Mouse (Mus musculus): ENCODE data around the gene Krtap5-1. TPM values are rescaled to one million over a fixed set of nuclear protein-coding genes. Genes with fewer than 3 reads are reported as not detected.
A peak's percentile ranks its signal among the peaks of the same experiment; 100 is the strongest.
"Not testable (repeated sequence)": the region's sequence is repeated elsewhere in the genome, so short reads cannot be mapped to it uniquely, and the experiment has no call there.

The Krtap5-1 gene
- polyA plus RNA-seq, 1 experiment from 2014 or later: not detected

DNA sequence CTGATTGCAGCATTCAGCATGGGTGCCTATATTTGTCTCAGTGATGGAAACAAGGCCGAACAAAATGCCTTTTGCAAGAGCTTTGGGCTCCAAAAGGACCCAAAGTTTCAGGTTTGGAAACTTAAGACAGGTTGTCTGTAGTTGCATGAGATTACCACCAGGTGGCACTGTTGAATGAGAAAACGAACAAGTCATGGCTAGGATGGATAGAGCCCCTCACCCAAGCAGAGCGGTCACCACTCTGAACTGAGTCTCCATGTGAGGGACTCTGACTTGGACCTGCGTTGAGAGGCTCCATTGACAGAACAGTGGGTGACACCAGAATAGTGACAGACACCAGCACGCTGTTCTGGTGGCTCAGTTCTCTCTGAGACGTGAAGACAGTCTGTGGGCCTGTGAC lies 19.6 kb upstream of the Krtap5-1 start:
- H3K4me2 ChIP-seq (ENCODE audit: low read depth): no peak overlapping the region
- no peak overlapping the region for H3K9ac ChIP-seq (ENCODE audit: low read length)
- H3K27me3 ChIP-seq (ENCODE audit: control insufficient read depth, insufficient read depth, low read length): no peaks in the 10 kb centered on the region
- no peak for ATAC-seq (ENCODE audit: insufficient read depth, low FRiP score, low TSS enrichment)
- H3K27ac ChIP-seq (ENCODE audit: low read depth, low read length): no peak overlapping the region
- no peaks in the 10 kb centered on the region for H3K4me1 ChIP-seq (ENCODE audit: control insufficient read depth, insufficient read depth, low read length)
- WGBS: 41% methylated on average over 6 of the region's 6 CpGs
- no peak overlapping the region for H3K4me3 ChIP-seq (ENCODE audit: low read depth, low read length)
- no peaks in the 10 kb centered on the region for H3K9me3 ChIP-seq (ENCODE audit: control insufficient read depth, low read length)
- H3K36me3 ChIP-seq (ENCODE audit: control insufficient read depth, insufficient read depth, low read length): no peaks in the 10 kb centered on the region
- peak; percentile 60 for DNase-seq (ENCODE audit: low spot score)

DNA sequence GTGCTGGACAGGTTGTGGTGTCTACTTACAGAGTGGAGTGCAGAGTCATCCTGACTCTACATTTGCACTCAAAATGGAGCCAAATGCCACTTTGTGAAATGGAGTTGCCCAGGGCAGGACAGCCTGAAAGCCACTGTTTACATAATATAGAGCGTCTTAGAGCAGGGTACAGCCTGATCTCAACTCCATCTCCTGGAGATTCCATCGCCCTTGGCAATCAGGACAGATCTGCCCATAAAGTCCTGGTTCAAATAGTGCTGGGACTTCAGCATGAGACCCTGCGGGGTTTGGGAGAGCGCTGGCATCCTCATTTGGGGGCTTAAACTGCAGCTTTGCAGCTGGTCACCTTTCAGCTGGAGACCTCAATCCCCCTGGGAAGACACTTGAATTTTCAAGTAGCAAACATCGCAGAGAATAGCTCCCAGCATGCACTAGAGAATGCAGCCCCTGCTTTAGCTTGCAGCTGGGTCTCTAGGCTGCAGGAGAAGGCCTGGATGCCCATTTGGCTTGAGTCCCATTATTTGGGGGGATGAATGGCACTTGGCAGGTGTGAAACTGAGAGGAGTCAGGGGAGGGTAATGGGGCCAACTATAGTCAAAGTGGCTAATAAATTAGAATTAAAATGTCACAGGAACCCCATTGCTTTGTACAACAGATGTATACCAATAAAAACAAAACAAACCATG lies 17.8 kb upstream of the Krtap5-1 start:
- 52% methylated on average over 5 of the region's 5 CpGs for WGBS
- no peak overlapping the region for H3K4me3 ChIP-seq (ENCODE audit: low read depth, low read length)
- no peaks in the 10 kb centered on the region for H3K36me3 ChIP-seq (ENCODE audit: control insufficient read depth, insufficient read depth, low read length)
- no peak for DNase-seq (ENCODE audit: low spot score)
- no peaks in the 10 kb centered on the region for H3K9me3 ChIP-seq (ENCODE audit: control insufficient read depth, low read length)
- H3K9ac ChIP-seq (ENCODE audit: low read length): no peak overlapping the region
- H3K4me2 ChIP-seq (ENCODE audit: low read depth): no peak overlapping the region
- no peaks in the 10 kb centered on the region for H3K27me3 ChIP-seq (ENCODE audit: control insufficient read depth, insufficient read depth, low read length)
- H3K4me1 ChIP-seq (ENCODE audit: control insufficient read depth, insufficient read depth, low read length): no peaks in the 10 kb centered on the region
- ATAC-seq (ENCODE audit: insufficient read depth, low FRiP score, low TSS enrichment): no peak
- H3K27ac ChIP-seq (ENCODE audit: low read depth, low read length): no peak overlapping the region

DNA sequence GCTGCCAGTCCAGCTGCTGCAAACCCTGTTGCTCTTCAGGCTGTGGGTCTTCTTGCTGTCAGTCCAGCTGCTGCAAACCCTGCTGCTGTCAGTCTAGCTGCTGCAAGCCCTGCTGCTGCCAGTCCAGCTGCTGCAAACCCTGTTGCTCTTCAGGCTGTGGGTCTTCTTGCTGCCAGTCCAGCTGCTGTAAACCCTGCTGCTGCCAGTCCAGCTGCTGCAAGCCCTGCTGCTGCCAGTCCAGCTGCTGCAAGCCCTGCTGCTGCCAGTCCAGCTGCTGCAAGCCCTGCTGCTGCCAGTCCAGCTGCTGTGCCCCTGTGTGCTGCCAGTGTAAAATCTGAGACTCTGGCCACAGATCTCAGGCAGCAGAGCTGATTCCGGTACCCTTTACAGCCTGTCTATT lies 7.0 kb upstream of the Krtap5-1 start:
- not testable (repeated sequence) for H3K27ac ChIP-seq (ENCODE audit: low read depth, low read length); H3K9ac ChIP-seq (ENCODE audit: low read length); H3K4me1 ChIP-seq (ENCODE audit: control insufficient read depth, insufficient read depth, low read length); ATAC-seq (ENCODE audit: insufficient read depth, low FRiP score, low TSS enrichment); H3K4me3 ChIP-seq (ENCODE audit: low read depth, low read length); H3K36me3 ChIP-seq (ENCODE audit: control insufficient read depth, insufficient read depth, low read length); H3K4me2 ChIP-seq (ENCODE audit: low read depth); H3K27me3 ChIP-seq (ENCODE audit: control insufficient read depth, insufficient read depth, low read length); DNase-seq (ENCODE audit: low spot score); H3K9me3 ChIP-seq (ENCODE audit: control insufficient read depth, low read length)
- 80% methylated on average over 1 of the region's 1 CpGs for WGBS

DNA sequence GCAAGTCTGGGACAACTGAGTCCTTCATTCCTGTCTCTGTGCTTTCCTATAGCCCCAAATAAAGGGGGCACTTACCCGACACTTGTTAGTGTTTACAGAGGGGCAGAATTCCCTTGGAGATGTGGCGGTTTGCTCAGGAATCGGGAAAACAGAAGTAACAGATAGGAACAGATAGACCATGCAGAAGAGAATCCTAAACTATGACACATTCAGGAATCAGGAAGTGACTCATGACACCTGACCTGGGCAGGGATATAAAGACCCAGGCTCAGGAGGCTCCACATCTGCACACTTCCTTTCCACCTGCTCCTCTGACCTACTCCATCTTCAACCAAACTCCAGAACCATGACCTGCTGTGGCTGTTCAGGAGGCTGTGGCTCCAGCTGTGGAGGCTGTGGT lies 6.3 kb upstream of the Krtap5-1 start, which contains the start of gene Krtap5-4:
Krtap5-4 (plus strand) TSS at position 301 of the 400 bp plus-strand sequence.
- H3K9me3 ChIP-seq (ENCODE audit: control insufficient read depth, low read length): no peaks in the 10 kb centered on the region
- ATAC-seq (ENCODE audit: insufficient read depth, low FRiP score, low TSS enrichment) (no peak), DNase-seq (ENCODE audit: low spot score) (no peak)
- no peaks in the 10 kb centered on the region for H3K36me3 ChIP-seq (ENCODE audit: control insufficient read depth, insufficient read depth, low read length)
- no peaks in the 10 kb centered on the region for H3K27me3 ChIP-seq (ENCODE audit: control insufficient read depth, insufficient read depth, low read length)
- no peak within 1 kb of the TSS for H3K27ac ChIP-seq (ENCODE audit: low read depth, low read length)
- no peak within 1 kb of the TSS for H3K4me3 ChIP-seq (ENCODE audit: low read depth, low read length)
- no peak within 1 kb of the TSS for H3K9ac ChIP-seq (ENCODE audit: low read length)
- 59% methylated on average over 3 of the region's 3 CpGs for WGBS
- H3K4me1 ChIP-seq (ENCODE audit: control insufficient read depth, insufficient read depth, low read length): no peaks in the 10 kb centered on the region
- H3K4me2 ChIP-seq (ENCODE audit: low read depth): no peak within 1 kb of the TSS

DNA sequence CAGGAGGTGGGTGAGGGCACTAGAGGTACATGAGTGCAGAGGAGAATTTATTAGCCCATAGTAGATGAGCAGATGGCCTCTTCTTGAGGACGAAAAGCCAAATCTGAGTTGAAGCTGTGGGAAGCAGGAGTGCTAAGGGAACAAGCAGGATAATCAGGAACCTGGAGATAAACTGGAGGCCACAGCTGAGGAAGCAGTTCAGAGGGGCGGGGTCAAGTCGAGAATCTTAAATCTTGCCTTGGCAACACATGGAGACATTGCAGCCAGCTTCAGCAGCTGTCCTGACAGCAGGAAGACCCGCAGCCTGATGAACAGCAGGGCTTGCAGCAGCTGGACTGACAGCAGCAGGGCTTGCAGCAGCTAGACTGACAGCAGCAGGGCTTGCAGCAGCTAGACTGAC lies 810 bp downstream of the Krtap5-1 start:
- H3K4me2 ChIP-seq (ENCODE audit: low read depth); ATAC-seq (ENCODE audit: insufficient read depth, low FRiP score, low TSS enrichment); H3K27ac ChIP-seq (ENCODE audit: low read depth, low read length); H3K36me3 ChIP-seq (ENCODE audit: control insufficient read depth, insufficient read depth, low read length); H3K27me3 ChIP-seq (ENCODE audit: control insufficient read depth, insufficient read depth, low read length); H3K4me3 ChIP-seq (ENCODE audit: low read depth, low read length); H3K9me3 ChIP-seq (ENCODE audit: control insufficient read depth, low read length); H3K9ac ChIP-seq (ENCODE audit: low read length); H3K4me1 ChIP-seq (ENCODE audit: control insufficient read depth, insufficient read depth, low read length); DNase-seq (ENCODE audit: low spot score): not testable (repeated sequence)
- WGBS: 33% methylated on average over 4 of the region's 4 CpGs

DNA sequence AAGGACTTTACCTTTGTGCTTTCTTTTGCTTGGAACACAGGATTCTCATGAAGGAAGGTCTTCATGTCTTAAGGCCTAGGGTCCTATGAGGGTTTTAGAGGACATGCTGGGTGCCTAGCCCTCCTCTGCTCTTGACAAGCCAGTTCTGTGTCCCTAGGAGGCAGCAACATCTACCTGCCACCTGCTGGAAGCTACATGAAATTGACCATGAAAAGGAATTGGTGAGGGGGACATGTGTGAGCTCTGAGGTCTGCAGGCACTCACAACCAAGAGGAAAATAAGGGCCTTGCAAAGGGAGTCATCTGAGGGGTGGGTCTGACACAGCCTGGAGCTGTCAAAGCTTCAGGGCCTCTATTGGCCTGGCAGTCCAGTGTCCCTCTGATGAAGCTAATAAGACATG lies 1.5 kb downstream of the Krtap5-1 start:
- H3K9ac ChIP-seq (ENCODE audit: low read length): no peak overlapping the region
- no peaks in the 10 kb centered on the region for H3K9me3 ChIP-seq (ENCODE audit: control insufficient read depth, low read length)
- no peak overlapping the region for H3K4me2 ChIP-seq (ENCODE audit: low read depth)
- no peak overlapping the region for H3K27ac ChIP-seq (ENCODE audit: low read depth, low read length)
- H3K27me3 ChIP-seq (ENCODE audit: control insufficient read depth, insufficient read depth, low read length): no peaks in the 10 kb centered on the region
- ATAC-seq (ENCODE audit: insufficient read depth, low FRiP score, low TSS enrichment) (no peak), DNase-seq (ENCODE audit: low spot score) (no peak)
- no peaks in the 10 kb centered on the region for H3K4me1 ChIP-seq (ENCODE audit: control insufficient read depth, insufficient read depth, low read length)
- no peak overlapping the region for H3K4me3 ChIP-seq (ENCODE audit: low read depth, low read length)
- H3K36me3 ChIP-seq (ENCODE audit: control insufficient read depth, insufficient read depth, low read length): no peaks in the 10 kb centered on the region

DNA sequence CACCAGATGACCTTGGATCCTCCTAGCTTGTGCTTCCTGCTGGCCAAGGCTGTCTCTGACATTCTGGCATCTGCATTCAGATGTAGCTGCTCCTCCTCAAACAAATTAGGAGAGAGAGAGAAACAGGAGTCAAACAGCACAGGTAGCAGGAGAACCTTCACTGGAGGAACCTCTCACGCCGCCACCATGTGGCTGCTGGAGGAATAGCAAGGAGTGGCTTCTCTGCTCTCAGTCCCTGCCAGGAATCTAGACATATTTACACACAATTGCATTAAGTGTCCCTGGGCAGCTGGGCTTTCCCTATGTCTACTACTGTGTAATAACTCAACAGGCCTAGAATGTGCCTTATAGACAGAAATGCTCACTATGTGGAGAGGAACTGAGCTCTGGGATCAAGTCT lies 3.1 kb downstream of the Krtap5-1 start:
- not testable (repeated sequence) for H3K9ac ChIP-seq (ENCODE audit: low read length); H3K27me3 ChIP-seq (ENCODE audit: control insufficient read depth, insufficient read depth, low read length); ATAC-seq (ENCODE audit: insufficient read depth, low FRiP score, low TSS enrichment); H3K27ac ChIP-seq (ENCODE audit: low read depth, low read length); H3K4me2 ChIP-seq (ENCODE audit: low read depth); H3K4me1 ChIP-seq (ENCODE audit: control insufficient read depth, insufficient read depth, low read length); H3K9me3 ChIP-seq (ENCODE audit: control insufficient read depth, low read length); H3K36me3 ChIP-seq (ENCODE audit: control insufficient read depth, insufficient read depth, low read length); H3K4me3 ChIP-seq (ENCODE audit: low read depth, low read length)
- peak; percentile 38 for DNase-seq (ENCODE audit: low spot score)
- 0% methylated on average over 2 of the region's 2 CpGs for WGBS

DNA sequence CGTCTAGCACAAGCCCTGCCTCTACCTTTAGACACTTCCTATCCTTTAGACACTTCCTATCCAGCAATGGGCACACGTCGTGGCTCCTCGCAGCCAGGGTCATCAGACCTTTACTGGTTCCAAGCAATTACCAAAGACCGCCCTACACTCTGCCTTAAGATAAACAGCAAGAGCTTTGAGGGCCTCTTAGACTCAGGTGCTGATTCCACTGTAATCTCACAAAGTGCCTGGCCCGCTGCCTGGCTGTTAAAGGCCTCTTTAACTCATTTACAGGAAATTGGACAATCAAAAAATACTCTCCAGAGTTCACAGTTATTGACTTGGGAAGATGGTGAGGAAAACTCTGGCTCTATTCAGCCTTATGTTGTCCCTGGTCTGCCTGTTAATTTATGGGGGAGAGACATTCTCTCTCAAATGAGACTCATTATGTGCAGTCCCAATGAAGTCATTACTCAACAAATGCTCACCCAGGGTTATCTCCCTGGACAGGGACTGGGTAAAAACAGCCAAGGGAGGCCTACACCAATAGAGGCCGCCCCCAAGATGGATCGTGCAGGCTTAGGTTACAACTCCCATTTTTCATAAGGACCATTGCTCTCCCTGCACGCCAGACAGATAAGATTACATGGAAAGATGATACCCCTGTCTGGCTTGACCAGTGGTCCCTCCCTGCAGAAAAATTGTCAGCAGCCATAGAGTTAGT lies 10.9 kb downstream of the Krtap5-1 start:
- not testable (repeated sequence) for ATAC-seq (ENCODE audit: insufficient read depth, low FRiP score, low TSS enrichment); H3K9me3 ChIP-seq (ENCODE audit: control insufficient read depth, low read length); H3K27me3 ChIP-seq (ENCODE audit: control insufficient read depth, insufficient read depth, low read length); H3K27ac ChIP-seq (ENCODE audit: low read depth, low read length); H3K4me2 ChIP-seq (ENCODE audit: low read depth); H3K9ac ChIP-seq (ENCODE audit: low read length); H3K4me3 ChIP-seq (ENCODE audit: low read depth, low read length); DNase-seq (ENCODE audit: low spot score); H3K36me3 ChIP-seq (ENCODE audit: control insufficient read depth, insufficient read depth, low read length); H3K4me1 ChIP-seq (ENCODE audit: control insufficient read depth, insufficient read depth, low read length)
- WGBS: 41% methylated on average over 9 of the region's 9 CpGs
